Mouse (Mus musculus) CH12.LX (cell line): Measurements from ENCODE around the gene Ppfibp2. TPM values are rescaled to one million over a fixed set of nuclear protein-coding genes. Genes with fewer than 3 reads are reported as not detected.
A peak's percentile ranks its signal among the peaks of the same experiment; 100 is the strongest.

ENCODE experiments used
- DNase-seq: peaks from one replicate; pipeline ENCODE4 v3.0.0-alpha.2; 2013; ENCODE audit errors: extremely low read depth
- H3K27ac ChIP-seq: 2 replicates; pipeline ENCODE4 v1.5.1; 2012; ENCODE audit warnings: low read depth, mild to moderate bottlenecking, control low read depth, moderate library complexity; ENCODE audit not compliant: insufficient read depth
- H3K27me3 ChIP-seq: replicated peaks from 2 replicates; pipeline ENCODE3; 2012; ENCODE audit warnings: inconsistent platforms
- H3K36me3 ChIP-seq, 2 experiments: replicated peaks in 1 of 2; 2 replicates each; pipeline versions ENCODE3 to v1.6.1; 2012; ENCODE audit warnings: inconsistent platforms in 1 of 2, low read length in 1 of 2, mild to moderate bottlenecking in 1 of 2, mixed read lengths in 1 of 2, moderate library complexity in 1 of 2; ENCODE audit not compliant: control insufficient read depth in 1 of 2, insufficient read depth in 1 of 2
- H3K4me1 ChIP-seq, 2 experiments: 2 replicates each; pipeline ENCODE4 v1.6.1; 2012; ENCODE audit warnings: inconsistent platforms in 1 of 2, moderate library complexity in 1 of 2; ENCODE audit not compliant: insufficient read depth in 2 of 2, control insufficient read depth in 1 of 2
- H3K4me2 ChIP-seq: 2 replicates; pipeline ENCODE4 v1.6.1; 2012; ENCODE audit warnings: low read depth, mild to moderate bottlenecking, control low read depth; ENCODE audit not compliant: poor library complexity, insufficient read depth, severe bottlenecking
- H3K4me3 ChIP-seq, 3 experiments: fragments of 150-350 bp in 1 of 3; sonication (generic) in 1 of 3; replicated peaks in 1 of 3; 2 replicates each; pipeline versions ENCODE3 to v1.5.1; 2011 to 2012; ENCODE audit warnings: low read depth in 2 of 3, low read length in 2 of 3, mild to moderate bottlenecking in 2 of 3, moderate library complexity in 2 of 3, control low read depth in 1 of 3, improper control_type of control experiment in 1 of 3, inconsistent platforms in 1 of 3, mixed read lengths in 1 of 3; ENCODE audit not compliant: poor library complexity in 1 of 3
- H3K79me2 ChIP-seq: replicated peaks from 2 replicates; pipeline ENCODE4 v1.6.1; 2012; ENCODE audit warnings: mild to moderate bottlenecking, moderate library complexity; ENCODE audit not compliant: control insufficient read depth, poor library complexity, insufficient read depth, severe bottlenecking; ENCODE audit errors: extremely low read depth
- H3K9ac ChIP-seq: 2 replicates; pipeline ENCODE4 v1.6.1; 2012; ENCODE audit warnings: low read depth, mild to moderate bottlenecking, control low read depth, moderate library complexity; ENCODE audit not compliant: insufficient read depth
- H3K9me3 ChIP-seq: replicated peaks from 2 replicates; pipeline ENCODE3; 2012; ENCODE audit warnings: low read length, inconsistent platforms, mixed read lengths
- CHD2 ChIP-seq: IDR thresholded peaks from 2 replicates; pipeline ENCODE4 v1.6.1; 2011; ENCODE audit warnings: low read length, improper control_type of control experiment
- ELF1 ChIP-seq: IDR thresholded peaks from 2 replicates; pipeline ENCODE4 v1.6.1; 2014; ENCODE audit warnings: low read depth, mild to moderate bottlenecking, inconsistent platforms, low read length, improper control_type of control experiment
- ETS1 ChIP-seq: conservative IDR thresholded peaks from 2 replicates; pipeline ENCODE4 v1.6.1; 2012; ENCODE audit warnings: low read depth, mild to moderate bottlenecking, inconsistent platforms, low read length, improper control_type of control experiment, moderate library complexity
- HCFC1 ChIP-seq: IDR thresholded peaks from 2 replicates; pipeline ENCODE4 v1.6.1; 2012; ENCODE audit warnings: low read depth, mild to moderate bottlenecking, inconsistent platforms, low read length, improper control_type of control experiment
- JUN ChIP-seq: IDR thresholded peaks from 2 replicates; pipeline ENCODE4 v1.6.1; 2011; ENCODE audit warnings: low read depth, mild to moderate bottlenecking, low read length, improper control_type of control experiment, moderate library complexity; ENCODE audit not compliant: insufficient read depth
- JUND ChIP-seq: conservative IDR thresholded peaks from 2 replicates; pipeline ENCODE4 v1.6.1; 2011; ENCODE audit warnings: low read depth, low read length, improper control_type of control experiment
- KAT2A ChIP-seq: IDR thresholded peaks from 2 replicates; pipeline ENCODE4 v1.6.1; 2012; ENCODE audit warnings: low read length, improper control_type of control experiment, inconsistent platforms; ENCODE audit not compliant: insufficient replicate concordance
- MAFK ChIP-seq: IDR thresholded peaks from 2 replicates; pipeline ENCODE4 v1.6.1; 2011; ENCODE audit warnings: low read length, improper control_type of control experiment; ENCODE audit not compliant: insufficient replicate concordance
- MEF2A ChIP-seq: IDR thresholded peaks from 2 replicates; pipeline ENCODE4 v1.6.1; 2014; ENCODE audit warnings: low read depth, mild to moderate bottlenecking, inconsistent platforms, low read length, improper control_type of control experiment, borderline replicate concordance
- NELFE ChIP-seq: IDR thresholded peaks from 2 replicates; pipeline ENCODE4 v1.6.1; 2011; ENCODE audit warnings: low read depth, low read length, improper control_type of control experiment
- NRF1 ChIP-seq: IDR thresholded peaks from 2 replicates; pipeline ENCODE4 v1.6.1; 2014; ENCODE audit warnings: low read depth, mild to moderate bottlenecking, inconsistent platforms, low read length, improper control_type of control experiment, moderate library complexity
- PAX5 ChIP-seq: IDR thresholded peaks from 2 replicates; pipeline ENCODE4 v1.6.1; 2012; ENCODE audit warnings: low read length, inconsistent platforms, mixed read lengths
- POLR2A ChIP-seq: IDR thresholded peaks from 2 replicates; pipeline ENCODE4 v1.6.1; 2011; ENCODE audit warnings: low read depth, mild to moderate bottlenecking, improper control_type of control experiment, low read length
- POLR2AphosphoS2 ChIP-seq: IDR thresholded peaks from 2 replicates; pipeline ENCODE4 v1.6.1; 2011; ENCODE audit warnings: low read depth, low read length, improper control_type of control experiment
- SMC3 ChIP-seq: IDR thresholded peaks from 2 replicates; pipeline ENCODE4 v1.6.1; 2011; ENCODE audit warnings: low read depth, low read length, improper control_type of control experiment
- TBP ChIP-seq: conservative IDR thresholded peaks from 2 replicates; pipeline ENCODE4 v1.6.1; 2011; ENCODE audit warnings: low read depth, low read length, improper control_type of control experiment
- UBTF ChIP-seq: IDR thresholded peaks from 2 replicates; pipeline ENCODE4 v1.6.1; 2012; ENCODE audit warnings: low read depth, mild to moderate bottlenecking, inconsistent platforms, low read length, improper control_type of control experiment, moderate library complexity
- USF1 ChIP-seq: IDR thresholded peaks from 2 replicates; pipeline ENCODE4 v1.6.1; 2014; ENCODE audit warnings: low read depth, mild to moderate bottlenecking, inconsistent platforms, low read length, improper control_type of control experiment
- USF2 ChIP-seq: conservative IDR thresholded peaks from 2 replicates; pipeline ENCODE4 v1.6.1; 2011; ENCODE audit warnings: low read depth, low read length, improper control_type of control experiment
- ZC3H11A ChIP-seq: IDR thresholded peaks from 2 replicates; pipeline ENCODE4 v1.6.1; 2012; ENCODE audit warnings: low read depth, mild to moderate bottlenecking, inconsistent platforms, low read length, improper control_type of control experiment
- ZKSCAN1 ChIP-seq: IDR thresholded peaks from 2 replicates; pipeline ENCODE4 v1.6.1; 2012; ENCODE audit warnings: low read depth, inconsistent platforms, low read length, improper control_type of control experiment, borderline replicate concordance
- ZMIZ1 ChIP-seq: IDR thresholded peaks from 2 replicates; pipeline ENCODE4 v1.6.1; 2012; ENCODE audit warnings: low read depth, mild to moderate bottlenecking, inconsistent platforms, low read length, improper control_type of control experiment
- dilution Hi-C: fragments of 300-500 bp; cut with MboI; formaldehyde crosslinking; loops from 2 replicates; pipeline ENCODE4 v1.14.3; 2020; ENCODE audit warnings: low sequenced_read_pairs; ENCODE audit not compliant: extremely low pct_unique_long_range_greater_than_20kb, extremely low pct_ligation_motif_present
- in situ Hi-C: fragments of 300-500 bp; cut with MboI; formaldehyde crosslinking; loops from 3 replicates; pipeline ENCODE4 v1.14.3; 2019; ENCODE audit warnings: low sequenced_read_pairs, low pct_ligation_motif_present, low pct_unique_long_range_greater_than_20kb, mixed read lengths
- polyA plus RNA-seq: library from polyadenylated mRNA; unstranded; fragments of >175 nt; gene quantifications from 2 replicates; pipeline ENCODE4 v1.2.1, GENCODE M21; 2012; ENCODE audit warnings: low read depth; ENCODE audit not compliant: insufficient read length
- total RNA-seq, 2 experiments: library from RNA; depleted of rRNA; stranded (reverse); fragments of 300-350 nt in 1 of 2; fragments of >200 nt in 1 of 2; gene quantifications; 2 replicates each; pipeline ENCODE4 v1.2.3; 2012 to 2014

Ppfibp2 gene
- total and polyA plus RNA-seq, 3 experiments, result 30.2 to 40.3 (median 40.2) TPM

- H3K4me1 ChIP-seq, result peaks cover 31 to 98% of the 10 kb centered on the region in 2 experiments
- no peak overlapping the region for H3K4me3 ChIP-seq
- in situ Hi-C loops, result no loop called here
- dilution Hi-C loops, result no loop called here
- peaks cover 3% of the 10 kb centered on the region for H3K79me2 ChIP-seq
- no peak for DNase-seq
- no peak overlapping the region for H3K27ac ChIP-seq
- no peak overlapping the region for H3K9ac ChIP-seq
- no peak overlapping the region for H3K4me2 ChIP-seq
- H3K27me3 ChIP-seq, result no peaks in the 10 kb centered on the region
- no peaks in the 10 kb centered on the region for H3K9me3 ChIP-seq
- peaks cover 7 to 81% of the 10 kb centered on the region in 2 experiments for H3K36me3 ChIP-seq
- no peak for TF ChIP-seq JUN
- no peak for TF ChIP-seq USF1
- no peak for TF ChIP-seq MEF2A
- TF ChIP-seq NRF1, result no peak
- TF ChIP-seq ZMIZ1, result no peak
- no peak for TF ChIP-seq KAT2A
- TF ChIP-seq USF2, result no peak
- no peak for TF ChIP-seq UBTF
- TF ChIP-seq ETS1, result no peak
- TF ChIP-seq POLR2AphosphoS2, result no peak
- no peak for TF ChIP-seq TBP
Measured at GRCm38 (mm10) chr7:107661843-107662281, 66.9 kb downstream of the Ppfibp2 start.

DNA sequence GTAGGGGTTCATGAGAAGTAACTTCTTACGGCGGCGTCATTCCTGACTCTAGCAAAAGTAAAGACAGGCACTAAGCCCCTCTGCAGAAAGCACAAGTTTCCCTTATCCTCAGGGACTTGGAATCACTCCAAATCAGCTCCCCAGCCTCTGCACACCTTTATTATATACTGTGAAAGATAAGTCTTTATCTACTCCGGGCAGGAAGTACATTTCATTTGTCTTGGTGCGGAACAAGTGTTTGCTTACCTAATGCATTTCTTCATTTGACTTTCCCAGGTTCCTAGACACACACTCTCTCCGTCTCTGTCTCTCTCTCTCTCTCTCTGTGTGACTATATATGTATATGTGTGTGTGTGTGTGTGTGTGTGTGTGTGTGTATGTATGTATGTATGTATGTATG is 68.6 kb downstream of the Ppfibp2 start:
- Histone ChIP-seq H3K9ac (no peak overlapping the region), H3K4me1 (peaks cover 35 to 100% of the 10 kb centered on the region in 2 experiments), H3K27me3 (no peaks in the 10 kb centered on the region), H3K9me3 (no peaks in the 10 kb centered on the region), H3K79me2 (peaks cover 3% of the 10 kb centered on the region; the same call in 1 of the 2 replicates), H3K4me3 (no peak overlapping the region), H3K4me2 (no peak overlapping the region), H3K27ac (peak overlapping the region; percentile 7; the same call in 1 of the 2 replicates), H3K36me3 (peaks cover 7 to 84% of the 10 kb centered on the region in 2 experiments)
- dilution Hi-C loops (no loop called here), in situ Hi-C loops (no loop called here)
- TF ChIP-seq ZMIZ1 (no peak), MAFK (no peak), NELFE (no peak), POLR2A (no peak), USF2 (no peak), CHD2 (no peak), KAT2A (no peak), TBP (no peak), JUND (no peak), SMC3 (no peak), HCFC1 (no peak), ZKSCAN1 (no peak), JUN (no peak), ELF1 (no peak), PAX5 (no peak), NRF1 (no peak), ZC3H11A (no peak)
- no peak for DNase-seq
